Mouse (Mus musculus) activated CD4-positive, CD25-positive, alpha-beta regulatory T cell (primary cell): ENCODE results near the gene Prkag2. TPM values are rescaled to one million over a fixed set of nuclear protein-coding genes. Genes with fewer than 3 reads are reported as not detected.

Experiments used
- polyA plus RNA-seq, 2 experiments: library from polyadenylated mRNA; unstranded; fragments of 100-300 nt; shearing (Covaris generic); gene quantifications; one replicate each; pipeline ENCODE4 v1.2.1; 2017

The Prkag2 gene
- 10 to 100 TPM; 34.1 to 47.1 TPM for polyA plus RNA-seq

GRCm38 (mm10) chr5:25100516-25101125, at the start of gene Prkag2:
Gene Prkag2, minus strand, starts transcription at chr5:25100642.

GRCm38 (mm10) chr5:24842274-24843102, 258.0 kb downstream of the Prkag2 start, which contains the start of gene Rheb:
Gene Rheb, minus strand, starts transcription at chr5:24842624.

Other genes with a start within 250 kb of the Prkag2 start
- gene Galntl5, start 80.8 kb upstream of the Prkag2 start, polyA plus RNA-seq: not detected
- gene Galnt11, start 121.3 kb upstream of the Prkag2 start, polyA plus RNA-seq: 10 to 100 TPM; 24.0 to 24.4 TPM
- not detected for gene E130116L18Rik, start 122.5 kb upstream of the Prkag2 start, polyA plus RNA-seq